Mouse (Mus musculus): ENCODE measurements around the gene Gm14124. TPM values are rescaled to one million over a fixed set of nuclear protein-coding genes. Genes with fewer than 3 reads are reported as not detected.
"Not testable (repeated sequence)": the region's sequence is repeated elsewhere in the genome, so short reads cannot be mapped to it uniquely, and the experiment has no call there.

The Gm14124 gene
- polyA plus RNA-seq (2015; fragmentation: Nextera tagmentation; extraction: Ambion mirVana), result not detected in 2 replicates

DNA sequence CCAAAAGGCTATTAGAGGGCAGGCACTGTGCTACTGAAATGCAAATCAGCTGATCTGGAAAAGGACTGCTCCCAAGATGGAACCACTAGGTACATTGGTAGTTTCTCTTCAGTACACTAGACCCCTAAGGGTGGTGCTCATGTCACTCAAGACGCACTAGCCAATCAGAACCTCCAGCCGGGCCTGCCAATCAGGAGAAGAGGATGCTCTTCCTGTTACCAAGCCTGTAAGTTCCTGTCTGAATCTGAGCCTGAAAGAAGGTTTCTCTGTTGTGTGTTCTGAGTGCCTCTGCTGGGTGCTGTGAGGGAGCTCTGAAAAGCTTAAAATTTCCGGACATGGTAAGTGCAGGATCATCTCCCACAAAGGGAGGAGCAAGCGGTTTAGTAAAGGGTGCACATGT lies at the start of gene Gm14124:
TSS of gene Gm14124 (plus strand) at position 227 of the 400 bp plus-strand sequence.
- not testable (repeated sequence) for ATAC-seq; H3K27ac ChIP-seq (ENCODE audit: low read depth); H3K4me1 ChIP-seq (ENCODE audit: insufficient read depth); DNase-seq; H3K36me3 ChIP-seq (replicated peaks; ENCODE audit: insufficient read depth, low read length); H3K4me2 ChIP-seq (ENCODE audit: low read depth, low read length); H3K9ac ChIP-seq (replicated peaks); H3K9me3 ChIP-seq (ENCODE audit: low read length); H3K27me3 ChIP-seq (ENCODE audit: insufficient read depth, low read length); H3K4me3 ChIP-seq (ENCODE audit: low read depth, low read length)
- WGBS (ENCODE audit: insufficient replicate concordance), result 67% methylated on average over 4 of the region's 4 CpGs

GRCm38 (mm10) chr2:150217600-150218362 lies 39.5 kb upstream of the Gm14124 start, which contains the start of gene Zfp937:
Gene Zfp937, plus strand, starts transcription at chr2:150218073.
- ATAC-seq, result peak; percentile 98
- not testable (repeated sequence) for H3K27ac ChIP-seq (ENCODE audit: low read depth)
- 4% methylated on average over 15 of the region's 15 CpGs for WGBS (ENCODE audit: insufficient replicate concordance)

GRCm38 (mm10) chr2:150218363-150218725 lies 39.0 kb upstream of the Gm14124 start:
- WGBS (ENCODE audit: insufficient replicate concordance), result 17% methylated on average over 2 of the region's 4 CpGs
- not testable (repeated sequence) for DNase-seq; ATAC-seq; H3K36me3 ChIP-seq (replicated peaks; ENCODE audit: insufficient read depth, low read length); H3K27me3 ChIP-seq (ENCODE audit: insufficient read depth, low read length); H3K4me1 ChIP-seq (ENCODE audit: insufficient read depth); H3K27ac ChIP-seq (ENCODE audit: low read depth); H3K9me3 ChIP-seq (ENCODE audit: low read length)
- peak overlapping the region; percentile 48 for H3K4me2 ChIP-seq (ENCODE audit: low read depth, low read length)
- H3K9ac ChIP-seq (replicated peaks), result peak overlapping the region; percentile 46; the same call in 1 of the 2 replicates
- peak overlapping the region; percentile 39 for H3K4me3 ChIP-seq (ENCODE audit: low read depth, low read length)

More at GRCm38 (mm10) chr2:150217600-150218362, 39.5 kb upstream of the Gm14124 start, which contains the start of gene Zfp937:
- Histone ChIP-seq H3K9ac (replicated peaks) (peak within 1 kb of the TSS; percentile 46; the same call in 1 of the 2 replicates), H3K4me2 (ENCODE audit: low read depth, low read length) (peak within 1 kb of the TSS; percentile 48), H3K4me3 (ENCODE audit: low read depth, low read length) (peak within 1 kb of the TSS; percentile 39)
- H3K36me3 ChIP-seq (replicated peaks; ENCODE audit: insufficient read depth, low read length); H3K27me3 ChIP-seq (ENCODE audit: insufficient read depth, low read length); H3K9me3 ChIP-seq (ENCODE audit: low read length); H3K4me1 ChIP-seq (ENCODE audit: insufficient read depth): not testable (repeated sequence)
- peak; percentile 24 for DNase-seq

DNA sequence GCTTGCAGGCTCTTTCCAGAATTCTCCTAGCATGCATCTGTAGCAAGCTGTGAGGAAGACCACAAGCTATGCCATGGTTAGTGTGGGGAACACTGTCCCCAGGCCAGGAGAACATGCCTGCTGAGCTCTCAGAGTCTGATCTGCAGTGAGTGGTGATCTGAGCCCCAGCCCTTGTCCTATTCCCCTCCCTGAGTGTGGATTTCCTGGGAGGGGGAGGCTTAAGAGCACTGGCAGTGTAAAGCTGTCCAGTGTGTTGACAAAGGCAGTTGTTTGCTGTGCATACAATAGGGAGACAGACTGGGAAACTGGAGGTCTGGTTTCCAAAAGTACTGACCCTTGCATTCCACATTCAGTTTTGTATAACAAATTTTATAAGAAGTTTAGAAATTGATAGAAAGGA lies 34.1 kb upstream of the Gm14124 start:
- not testable (repeated sequence) for DNase-seq; H3K27ac ChIP-seq (ENCODE audit: low read depth); H3K9me3 ChIP-seq (ENCODE audit: low read length); ATAC-seq; H3K4me1 ChIP-seq (ENCODE audit: insufficient read depth); H3K27me3 ChIP-seq (ENCODE audit: insufficient read depth, low read length); H3K4me2 ChIP-seq (ENCODE audit: low read depth, low read length); H3K36me3 ChIP-seq (replicated peaks; ENCODE audit: insufficient read depth, low read length); H3K4me3 ChIP-seq (ENCODE audit: low read depth, low read length); H3K9ac ChIP-seq (replicated peaks)

- WGBS (ENCODE audit: insufficient replicate concordance), result 76% methylated on average over 2 of the region's 2 CpGs
- Histone ChIP-seq H3K9ac (replicated peaks) (no peak overlapping the region), H3K9me3 (ENCODE audit: low read length) (peaks cover 12% of the 10 kb centered on the region), H3K27ac (ENCODE audit: low read depth) (no peak overlapping the region), H3K36me3 (replicated peaks; ENCODE audit: insufficient read depth, low read length) (no peaks in the 10 kb centered on the region), H3K4me3 (ENCODE audit: low read depth, low read length) (no peak overlapping the region), H3K27me3 (ENCODE audit: insufficient read depth, low read length) (no peaks in the 10 kb centered on the region), H3K4me1 (ENCODE audit: insufficient read depth) (no peaks in the 10 kb centered on the region), H3K4me2 (ENCODE audit: low read depth, low read length) (no peak overlapping the region)
- DNase-seq (no peak), ATAC-seq (no peak)
- no peak for TF ChIP-seq EP300 (IDR thresholded peaks at IDR 0.05; ENCODE audit: low read depth)
- no peak for TF ChIP-seq CTCF (IDR thresholded peaks at IDR 0.05; ENCODE audit: low read depth)
Observed at GRCm38 (mm10) chr2:150243211-150243610, 14.1 kb upstream of the Gm14124 start.

DNA sequence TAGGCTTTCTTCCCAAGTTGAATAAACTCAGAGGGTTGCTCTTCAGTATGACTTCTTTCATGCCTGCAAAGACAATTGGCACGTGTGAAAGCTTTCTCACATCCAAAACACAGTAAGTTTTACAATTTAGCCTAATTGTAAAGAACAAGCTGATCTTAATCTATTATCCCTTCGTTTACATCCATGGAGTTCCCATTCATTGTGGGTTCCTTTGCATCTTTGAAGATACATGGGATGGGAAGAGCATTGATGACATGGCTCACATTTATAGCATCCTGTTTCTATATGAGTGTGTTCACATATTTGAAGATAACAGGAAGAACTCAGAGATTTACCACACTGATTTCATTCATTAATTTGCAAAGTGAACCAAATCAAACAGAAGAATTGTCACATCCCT lies 1.8 kb upstream of the Gm14124 start, which contains the start of gene Gm21994:
TSS of gene Gm21994 (minus strand) at position 101 of the 400 bp plus-strand sequence.
- H3K9ac ChIP-seq (replicated peaks); H3K4me2 ChIP-seq (ENCODE audit: low read depth, low read length): not testable (repeated sequence)
- 41% methylated on average over 2 of the region's 2 CpGs for WGBS (ENCODE audit: insufficient replicate concordance)

GRCm38 (mm10) chr2:150256861-150257260 lies 456 bp upstream of the Gm14124 start:
- not testable (repeated sequence) for H3K27me3 ChIP-seq (ENCODE audit: insufficient read depth, low read length); ATAC-seq; H3K4me3 ChIP-seq (ENCODE audit: low read depth, low read length); H3K4me1 ChIP-seq (ENCODE audit: insufficient read depth); DNase-seq; H3K27ac ChIP-seq (ENCODE audit: low read depth); H3K9me3 ChIP-seq (ENCODE audit: low read length); H3K9ac ChIP-seq (replicated peaks); H3K36me3 ChIP-seq (replicated peaks; ENCODE audit: insufficient read depth, low read length); H3K4me2 ChIP-seq (ENCODE audit: low read depth, low read length)
- 58% methylated on average over 2 of the region's 2 CpGs for WGBS (ENCODE audit: insufficient replicate concordance)

More for the DNA sequence above, 1.8 kb upstream of the Gm14124 start, which contains the start of gene Gm21994:
- not testable (repeated sequence) for H3K4me3 ChIP-seq (ENCODE audit: low read depth, low read length); H3K9me3 ChIP-seq (ENCODE audit: low read length); ATAC-seq; H3K4me1 ChIP-seq (ENCODE audit: insufficient read depth); H3K27ac ChIP-seq (ENCODE audit: low read depth); H3K27me3 ChIP-seq (ENCODE audit: insufficient read depth, low read length); DNase-seq; H3K36me3 ChIP-seq (replicated peaks; ENCODE audit: insufficient read depth, low read length)
